Mouse (Mus musculus) lung, embryonic 15.5 days (tissue): ENCODE data around the gene Gm3045. TPM values are rescaled to one million over a fixed set of nuclear protein-coding genes. Genes with fewer than 3 reads are reported as not detected.
A peak's percentile ranks its signal among the peaks of the same experiment; 100 is the strongest.

ENCODE experiments used
- ATAC-seq: fragments of 200-750 bp; cut with Nextera tagmentation; 2 replicates; pipeline ENCODE4 v1.8.0; 2017; ENCODE audit warnings: moderate number of reproducible peaks, borderline replicate concordance; ENCODE audit not compliant: low FRiP score, low TSS enrichment; ENCODE audit errors: extremely low read depth
- H3K27ac ChIP-seq: fragments of 300-500 bp; sonication (generic); 2 replicates; pipeline ENCODE4 v1.5.1; 2015; ENCODE audit warnings: moderate library complexity, mild to moderate bottlenecking, inconsistent platforms
- H3K27me3 ChIP-seq: fragments of 300-500 bp; sonication (generic); 2 replicates; pipeline ENCODE4 v1.6.1; 2015; ENCODE audit warnings: inconsistent platforms
- H3K36me3 ChIP-seq: fragments of 300-500 bp; sonication (generic); 2 replicates; pipeline ENCODE4 v1.6.1; 2015; ENCODE audit warnings: inconsistent platforms
- H3K4me1 ChIP-seq: fragments of 300-500 bp; sonication (generic); 2 replicates; pipeline ENCODE4 v1.6.1; 2015; ENCODE audit warnings: inconsistent platforms
- H3K4me2 ChIP-seq: fragments of 300-500 bp; sonication (generic); 2 replicates; pipeline ENCODE4 v1.6.1; 2015; ENCODE audit warnings: inconsistent platforms, mild to moderate bottlenecking, moderate library complexity
- H3K4me3 ChIP-seq: fragments of 300-500 bp; sonication (generic); 2 replicates; pipeline ENCODE4 v1.5.1; 2015; ENCODE audit warnings: mild to moderate bottlenecking, inconsistent platforms
- H3K9ac ChIP-seq: fragments of 300-500 bp; sonication (generic); 2 replicates; pipeline ENCODE4 v1.6.1; 2015; ENCODE audit warnings: inconsistent platforms
- H3K9me3 ChIP-seq: fragments of 300-500 bp; sonication (generic); 2 replicates; pipeline ENCODE4 v1.6.1; 2016; ENCODE audit warnings: inconsistent platforms
- WGBS: fragments of 180-500 bp; shearing (Covaris S2); methylation state at CpG from one replicate; pipeline ENCODE4 v1.1.7; 2015; 5-methylcytosine and 5-hydroxymethylcytosine counted together
- polyA plus RNA-seq: library from polyadenylated mRNA; unstranded; fragments of >200 nt; fragmentation: Nextera tagmentation; extraction: Ambion mirVana; gene quantifications from 2 replicates; pipeline ENCODE4 v1.2.1, GENCODE M21; 2015

Gm3045 gene
- not detected in 2 replicates for polyA plus RNA-seq

- no peak within 1 kb of the TSS for H3K4me2 ChIP-seq
- 60% methylated on average over 4 of the region's 4 CpGs for WGBS
- no peaks in the 10 kb centered on the region for H3K36me3 ChIP-seq
- H3K4me1 ChIP-seq, result no peaks in the 10 kb centered on the region
- no peak within 1 kb of the TSS for H3K9ac ChIP-seq
- no peak within 1 kb of the TSS for H3K27ac ChIP-seq
- ATAC-seq, result no peak
- H3K27me3 ChIP-seq, result peaks cover 15% of the 10 kb centered on the region
- H3K4me3 ChIP-seq, result no peak within 1 kb of the TSS
- no peaks in the 10 kb centered on the region for H3K9me3 ChIP-seq
Measured at GRCm38 (mm10) chr13:56426365-56426764, at the start of gene Gm3045. Gm3045 (plus strand) TSS chr13:56426594.

- 58% methylated on average over 14 of the region's 14 CpGs for WGBS
Measured at GRCm38 (mm10) chr13:56380855-56381685, 45.3 kb upstream of the Gm3045 start.

GRCm38 (mm10) chr13:56383406-56383805, 43.0 kb upstream of the Gm3045 start:
- WGBS, result 59% methylated on average over 3 of the region's 3 CpGs
- H3K9ac ChIP-seq, result no peak overlapping the region
- H3K9me3 ChIP-seq, result no peaks in the 10 kb centered on the region
- no peak overlapping the region for H3K4me3 ChIP-seq
- peaks cover 23% of the 10 kb centered on the region; the same call in 1 of the 2 replicates for H3K4me1 ChIP-seq
- H3K27ac ChIP-seq, result no peak overlapping the region
- H3K4me2 ChIP-seq, result no peak overlapping the region
- H3K27me3 ChIP-seq, result no peaks in the 10 kb centered on the region
- no peak for ATAC-seq
- no peaks in the 10 kb centered on the region for H3K36me3 ChIP-seq

More at GRCm38 (mm10) chr13:56380855-56381685, 45.3 kb upstream of the Gm3045 start:
- Histone ChIP-seq H3K4me1 (peaks cover 9% of the 10 kb centered on the region; the same call in 1 of the 2 replicates), H3K9ac (no peak overlapping the region), H3K27me3 (no peaks in the 10 kb centered on the region), H3K9me3 (no peaks in the 10 kb centered on the region), H3K36me3 (no peaks in the 10 kb centered on the region), H3K4me3 (no peak overlapping the region), H3K4me2 (no peak overlapping the region), H3K27ac (no peak overlapping the region)
- ATAC-seq, result no peak

- Histone ChIP-seq H3K36me3 (no peaks in the 10 kb centered on the region), H3K9ac (no peak overlapping the region), H3K4me2 (no peak overlapping the region), H3K4me3 (no peak overlapping the region), H3K4me1 (peaks cover 22% of the 10 kb centered on the region; the same call in 1 of the 2 replicates), H3K9me3 (no peaks in the 10 kb centered on the region), H3K27me3 (no peaks in the 10 kb centered on the region), H3K27ac (peak overlapping the region; percentile 19; the same call in 1 of the 2 replicates)
- 34% methylated on average over 9 of the region's 9 CpGs for WGBS
- peak; percentile 38; the same call in 1 of the 2 replicates for ATAC-seq
Measured at GRCm38 (mm10) chr13:56386411-56386810, 40.0 kb upstream of the Gm3045 start.

- peak overlapping the region; percentile 19; the same call in 1 of the 2 replicates for H3K27ac ChIP-seq
- H3K9me3 ChIP-seq, result no peaks in the 10 kb centered on the region
- ATAC-seq, result peak; percentile 60
- no peak overlapping the region for H3K4me2 ChIP-seq
- peaks cover 16% of the 10 kb centered on the region; the same call in 1 of the 2 replicates for H3K4me1 ChIP-seq
- no peak overlapping the region for H3K4me3 ChIP-seq
- H3K9ac ChIP-seq, result no peak overlapping the region
- no peaks in the 10 kb centered on the region for H3K36me3 ChIP-seq
- no peaks in the 10 kb centered on the region for H3K27me3 ChIP-seq
- WGBS, result 37% methylated on average over 5 of the region's 5 CpGs
Measured at GRCm38 (mm10) chr13:56387374-56387773, 39.0 kb upstream of the Gm3045 start.

GRCm38 (mm10) chr13:56388042-56388441, 38.4 kb upstream of the Gm3045 start:
- no peak overlapping the region for H3K27ac ChIP-seq
- no peak for ATAC-seq
- no peaks in the 10 kb centered on the region for H3K9me3 ChIP-seq
- WGBS, result 73% methylated on average over 1 of the region's 1 CpGs
- no peak overlapping the region for H3K4me3 ChIP-seq
- no peak overlapping the region for H3K9ac ChIP-seq
- H3K4me2 ChIP-seq, result no peak overlapping the region
- H3K27me3 ChIP-seq, result no peaks in the 10 kb centered on the region
- no peaks in the 10 kb centered on the region for H3K36me3 ChIP-seq
- peaks cover 16% of the 10 kb centered on the region; the same call in 1 of the 2 replicates for H3K4me1 ChIP-seq

- Histone ChIP-seq H3K36me3 (no peaks in the 10 kb centered on the region), H3K4me1 (peaks cover 16% of the 10 kb centered on the region), H3K27me3 (no peaks in the 10 kb centered on the region), H3K4me3 (no peak overlapping the region), H3K9ac (no peak overlapping the region), H3K4me2 (no peak overlapping the region), H3K27ac (no peak overlapping the region), H3K9me3 (no peaks in the 10 kb centered on the region)
- peak; percentile 81 for ATAC-seq
- 18% methylated on average over 5 of the region's 5 CpGs for WGBS
Measured at GRCm38 (mm10) chr13:56397572-56397971, 28.8 kb upstream of the Gm3045 start.

- no peaks in the 10 kb centered on the region for H3K27me3 ChIP-seq
- H3K27ac ChIP-seq, result no peak overlapping the region
- ATAC-seq, result no peak
- peaks cover 13% of the 10 kb centered on the region for H3K4me1 ChIP-seq
- H3K36me3 ChIP-seq, result no peaks in the 10 kb centered on the region
- H3K4me3 ChIP-seq, result no peak overlapping the region
- H3K9me3 ChIP-seq, result no peaks in the 10 kb centered on the region
- WGBS, result 59% methylated on average over 4 of the region's 4 CpGs
- H3K4me2 ChIP-seq, result no peak overlapping the region
- no peak overlapping the region for H3K9ac ChIP-seq
Measured at GRCm38 (mm10) chr13:56401186-56401585, 25.2 kb upstream of the Gm3045 start.

GRCm38 (mm10) chr13:56403381-56404086, 22.9 kb upstream of the Gm3045 start:
- no peaks in the 10 kb centered on the region for H3K9me3 ChIP-seq
- no peaks in the 10 kb centered on the region for H3K27me3 ChIP-seq
- 76% methylated on average over 8 of the region's 8 CpGs for WGBS
- H3K4me3 ChIP-seq, result no peak overlapping the region
- ATAC-seq, result no peak
- H3K4me1 ChIP-seq, result no peaks in the 10 kb centered on the region
- H3K27ac ChIP-seq, result no peak overlapping the region
- no peaks in the 10 kb centered on the region for H3K36me3 ChIP-seq
- no peak overlapping the region for H3K4me2 ChIP-seq
- no peak overlapping the region for H3K9ac ChIP-seq

GRCm38 (mm10) chr13:56404511-56405140, 21.8 kb upstream of the Gm3045 start:
- no peak overlapping the region for H3K4me3 ChIP-seq
- H3K4me2 ChIP-seq, result no peak overlapping the region
- H3K27ac ChIP-seq, result no peak overlapping the region
- ATAC-seq, result no peak
- H3K36me3 ChIP-seq, result no peaks in the 10 kb centered on the region
- H3K27me3 ChIP-seq, result no peaks in the 10 kb centered on the region
- no peaks in the 10 kb centered on the region for H3K9me3 ChIP-seq
- H3K4me1 ChIP-seq, result no peaks in the 10 kb centered on the region
- 72% methylated on average over 6 of the region's 6 CpGs for WGBS
- no peak overlapping the region for H3K9ac ChIP-seq

GRCm38 (mm10) chr13:56412286-56412873, 14.0 kb upstream of the Gm3045 start:
- Histone ChIP-seq H3K9me3 (no peaks in the 10 kb centered on the region), H3K4me1 (no peaks in the 10 kb centered on the region), H3K4me2 (no peak overlapping the region), H3K4me3 (no peak overlapping the region), H3K36me3 (no peaks in the 10 kb centered on the region), H3K27ac (no peak overlapping the region), H3K9ac (no peak overlapping the region), H3K27me3 (no peaks in the 10 kb centered on the region)
- WGBS, result 74% methylated on average over 9 of the region's 9 CpGs
- ATAC-seq, result no peak
